Mouse (Mus musculus) brain, embryonic 14.5 days (tissue): ENCODE data around the gene Rbfox3.

ENCODE experiments used
- CTCF ChIP-seq: fragments of 200-500 bp; IDR thresholded peaks from 2 replicates; pipeline ENCODE4 v1.5.1; 2012; ENCODE audit warnings: inconsistent platforms, mild to moderate bottlenecking, moderate library complexity, borderline replicate concordance; ENCODE audit not compliant: insufficient read depth, insufficient read length; ENCODE audit errors: extremely low read depth
- POLR2A ChIP-seq: fragments of 200-500 bp; IDR thresholded peaks from 2 replicates; pipeline ENCODE4 v1.6.1; 2012; ENCODE audit warnings: mild to moderate bottlenecking, inconsistent platforms, borderline replicate concordance; ENCODE audit not compliant: poor library complexity, insufficient read depth, insufficient read length, severe bottlenecking; ENCODE audit errors: extremely low read depth

DNA sequence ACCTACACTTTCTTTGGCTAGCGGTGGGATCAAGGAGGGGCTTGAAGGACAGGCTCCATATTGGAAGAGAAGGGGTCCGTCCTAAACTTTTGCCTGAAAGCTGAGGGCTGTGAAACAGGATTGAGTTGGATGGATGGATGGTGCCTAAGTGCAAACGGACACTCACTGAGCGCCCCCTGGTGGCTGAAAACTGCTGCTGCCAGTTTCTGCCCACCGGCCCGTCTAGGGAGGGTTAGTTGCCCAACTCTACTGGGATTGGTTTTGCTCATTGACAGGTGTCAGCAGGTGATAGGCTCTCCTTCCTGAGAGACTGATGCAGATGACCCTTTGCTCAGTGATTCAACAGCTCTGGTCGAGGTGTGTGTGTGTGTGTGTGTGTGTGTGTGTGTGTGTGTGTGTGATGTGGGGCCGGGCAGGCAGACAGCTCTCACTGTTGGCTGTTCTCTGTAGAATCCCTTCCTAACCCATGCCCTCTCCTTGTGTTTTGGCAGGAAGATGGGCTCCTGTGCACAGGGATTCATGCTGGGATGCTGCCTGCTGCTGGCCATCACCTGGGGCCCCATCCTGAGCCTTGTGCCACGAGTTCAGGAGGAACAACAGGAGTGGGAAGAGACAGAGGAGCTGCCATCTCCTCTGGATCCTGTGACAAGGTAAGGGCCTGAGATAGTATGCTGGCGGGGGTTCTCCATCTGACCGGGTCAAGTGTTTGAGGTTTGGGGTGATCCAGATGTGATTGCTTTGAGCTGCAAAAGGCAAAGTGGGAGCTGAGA is 468.0 kb downstream of the Rbfox3 start:
- TF ChIP-seq POLR2A (no peak), CTCF (peak; percentile 94)
